Mouse (Mus musculus): ENCODE data around the gene Itga2. TPM values are rescaled to one million over a fixed set of nuclear protein-coding genes. Genes with fewer than 3 reads are reported as not detected.

Gene Itga2
- polyA plus RNA-seq (2016; fragmentation: Nextera tagmentation; extraction: Ambion mirVana), result 0.78 and 1.3 TPM in 2 replicates

- WGBS, result 2% methylated on average over 28 of the region's 28 CpGs
- H3K27ac ChIP-seq, result peak within 1 kb of the TSS; percentile 71
- no peaks in the 10 kb centered on the region for H3K9me3 ChIP-seq
- H3K36me3 ChIP-seq, result no peaks in the 10 kb centered on the region
- peak within 1 kb of the TSS; percentile 58 for H3K4me3 ChIP-seq
- peaks cover 40% of the 10 kb centered on the region for H3K27me3 ChIP-seq (ENCODE audit: insufficient read depth, poor library complexity, severe bottlenecking)
- peak; percentile 64 for DNase-seq (ENCODE audit: low spot score)
- peaks cover 16% of the 10 kb centered on the region for H3K4me1 ChIP-seq (replicated peaks)
Measured at GRCm38 (mm10) chr13:114931775-114932294, at the start of gene Itga2. Gene Itga2, minus strand, starts transcription at chr13:114932100.

DNA sequence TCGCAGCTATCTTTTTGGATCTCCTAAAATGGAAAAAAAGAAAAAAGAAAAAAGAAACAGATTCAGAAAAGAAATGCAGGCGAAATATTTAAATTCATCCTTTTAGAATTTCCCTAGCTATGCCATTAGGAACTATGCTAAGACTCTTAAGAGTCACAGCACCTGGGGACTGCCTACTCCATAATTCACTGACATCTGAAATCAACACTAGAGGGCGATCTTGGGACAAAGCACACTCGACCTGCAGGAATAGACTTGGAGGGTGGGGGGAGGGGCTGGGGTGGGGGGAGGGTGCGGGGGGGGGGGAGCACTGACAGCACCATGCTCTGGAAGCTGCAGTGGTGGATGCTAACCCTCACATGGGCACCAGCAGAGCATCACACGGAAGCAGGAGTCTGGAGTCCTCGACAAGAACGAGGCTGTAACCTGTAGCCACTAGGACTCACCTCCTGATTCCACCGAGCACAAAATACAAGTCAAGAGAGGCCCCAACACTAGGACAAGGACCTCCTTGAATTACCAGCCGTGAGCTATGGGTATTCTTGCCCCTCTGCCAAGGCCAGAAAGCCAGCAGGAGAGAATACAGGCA lies 49.0 kb upstream of the Itga2 start:
- DNase-seq (ENCODE audit: low spot score), result no peak
- H3K4me3 ChIP-seq, result no peak overlapping the region
- no peaks in the 10 kb centered on the region for H3K36me3 ChIP-seq
- H3K27me3 ChIP-seq (ENCODE audit: insufficient read depth, poor library complexity, severe bottlenecking), result no peaks in the 10 kb centered on the region
- H3K27ac ChIP-seq, result no peak overlapping the region
- H3K9me3 ChIP-seq, result no peaks in the 10 kb centered on the region
- no peaks in the 10 kb centered on the region for H3K4me1 ChIP-seq (replicated peaks)
- 44% methylated on average over 10 of the region's 10 CpGs for WGBS

GRCm38 (mm10) chr13:114974484-114975042 lies 42.7 kb upstream of the Itga2 start:
- Histone ChIP-seq H3K4me3 (no peak overlapping the region), H3K27ac (no peak overlapping the region), H3K36me3 (no peaks in the 10 kb centered on the region), H3K4me1 (replicated peaks) (no peaks in the 10 kb centered on the region), H3K27me3 (ENCODE audit: insufficient read depth, poor library complexity, severe bottlenecking) (no peaks in the 10 kb centered on the region), H3K9me3 (no peaks in the 10 kb centered on the region)
- DNase-seq (ENCODE audit: low spot score), result no peak
- 79% methylated on average over 6 of the region's 6 CpGs for WGBS

DNA sequence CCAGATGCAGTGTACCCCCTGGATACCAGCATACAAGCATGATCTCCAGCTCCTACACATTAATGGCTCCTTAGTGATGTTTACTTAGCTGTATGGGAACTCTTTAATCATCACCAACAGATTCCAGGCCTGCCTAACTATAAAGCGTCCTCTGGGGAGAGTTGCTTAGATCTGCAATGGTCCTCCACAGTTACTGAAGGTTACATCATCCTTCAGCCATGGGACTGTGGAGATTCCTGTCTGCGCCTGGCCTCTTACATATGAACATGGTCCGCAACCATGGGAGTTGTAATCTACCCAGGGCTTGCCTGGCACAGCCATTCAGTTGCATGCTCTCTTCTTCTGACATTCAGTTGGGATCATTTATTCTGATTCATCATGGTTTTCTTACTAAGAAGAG lies 40.0 kb upstream of the Itga2 start:
- H3K36me3 ChIP-seq, result no peaks in the 10 kb centered on the region

GRCm38 (mm10) chr13:114964233-114964632 lies 32.3 kb upstream of the Itga2 start:
- no peaks in the 10 kb centered on the region for H3K27me3 ChIP-seq (ENCODE audit: insufficient read depth, poor library complexity, severe bottlenecking)
- no peaks in the 10 kb centered on the region for H3K9me3 ChIP-seq
- H3K4me3 ChIP-seq, result no peak overlapping the region
- H3K4me1 ChIP-seq (replicated peaks), result no peaks in the 10 kb centered on the region
- no peak overlapping the region for H3K27ac ChIP-seq
- 36% methylated on average over 2 of the region's 2 CpGs for WGBS
- no peaks in the 10 kb centered on the region for H3K36me3 ChIP-seq
- DNase-seq (ENCODE audit: low spot score), result peak; percentile 76

More for the DNA sequence above, 40.0 kb upstream of the Itga2 start:
- WGBS, result 97% methylated on average over 3 of the region's 3 CpGs
- no peak overlapping the region for H3K4me3 ChIP-seq
- DNase-seq (ENCODE audit: low spot score), result no peak
- H3K4me1 ChIP-seq (replicated peaks), result no peaks in the 10 kb centered on the region
- H3K27me3 ChIP-seq (ENCODE audit: insufficient read depth, poor library complexity, severe bottlenecking), result no peaks in the 10 kb centered on the region
- no peak overlapping the region for H3K27ac ChIP-seq
- no peaks in the 10 kb centered on the region for H3K9me3 ChIP-seq

DNA sequence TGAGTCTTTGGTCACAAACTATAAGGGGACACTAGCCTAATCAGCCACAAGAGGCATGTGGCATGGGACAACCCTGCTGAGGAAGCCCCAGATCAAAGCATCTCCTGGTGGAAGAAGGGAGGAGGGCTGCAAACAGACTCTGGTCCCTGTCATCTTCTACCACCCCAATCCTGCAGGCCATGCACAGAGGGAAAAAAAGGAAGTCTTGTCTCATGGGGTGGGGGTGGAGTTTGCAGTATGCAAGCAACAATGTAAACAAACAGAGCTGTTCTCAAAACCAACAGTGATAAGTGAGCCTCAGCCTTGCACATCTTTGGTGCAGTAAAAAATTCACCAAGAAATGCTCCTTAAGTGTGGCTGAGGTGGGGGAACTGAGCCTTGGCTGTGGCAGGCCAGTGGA lies 22.6 kb upstream of the Itga2 start:
- Histone ChIP-seq H3K27me3 (ENCODE audit: insufficient read depth, poor library complexity, severe bottlenecking) (no peaks in the 10 kb centered on the region), H3K36me3 (no peaks in the 10 kb centered on the region), H3K27ac (no peak overlapping the region), H3K4me3 (no peak overlapping the region), H3K9me3 (no peaks in the 10 kb centered on the region), H3K4me1 (replicated peaks) (no peaks in the 10 kb centered on the region)
- DNase-seq (ENCODE audit: low spot score), result no peak

- Histone ChIP-seq H3K27ac (no peak overlapping the region), H3K36me3 (no peaks in the 10 kb centered on the region), H3K27me3 (ENCODE audit: insufficient read depth, poor library complexity, severe bottlenecking) (peaks cover 40% of the 10 kb centered on the region), H3K9me3 (no peaks in the 10 kb centered on the region), H3K4me3 (no peak overlapping the region), H3K4me1 (replicated peaks) (peaks cover 16% of the 10 kb centered on the region)
- no peak for DNase-seq (ENCODE audit: low spot score)
- WGBS, result 88% methylated on average over 7 of the region's 7 CpGs
Measured at GRCm38 (mm10) chr13:114933541-114933940, 1.6 kb upstream of the Itga2 start.

DNA sequence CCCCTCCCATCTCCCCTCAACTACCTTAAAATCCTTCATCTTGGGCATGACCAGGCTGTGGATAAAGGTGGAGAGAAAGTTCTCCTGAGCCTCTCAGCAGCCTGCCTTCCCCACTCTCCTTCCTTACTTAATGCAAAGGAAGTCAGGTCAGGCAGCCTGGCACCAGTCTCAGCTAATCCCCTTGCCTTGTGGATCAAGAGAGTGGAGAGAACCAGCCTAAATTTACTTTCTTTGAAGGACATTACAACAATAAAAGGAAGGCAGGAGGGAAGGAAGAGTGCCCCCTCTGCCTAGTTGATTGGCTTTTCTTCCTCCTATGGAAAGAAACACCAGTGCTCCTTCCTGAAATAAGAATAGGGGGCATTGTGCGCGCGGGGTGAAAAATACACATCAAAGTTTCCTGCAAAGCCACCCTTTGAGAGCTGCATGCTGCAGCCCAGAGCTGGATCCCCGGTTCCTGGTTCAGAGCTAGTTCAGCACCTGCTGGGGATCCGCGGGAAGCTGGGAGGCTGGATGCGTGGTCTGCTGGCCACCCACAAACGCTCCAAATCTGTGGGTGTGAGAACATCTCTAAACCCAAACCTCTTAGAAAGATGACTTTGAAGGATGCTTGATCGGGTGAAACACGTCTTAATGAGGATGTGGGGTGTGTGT lies 777 bp downstream of the Itga2 start:
- no peaks in the 10 kb centered on the region for H3K36me3 ChIP-seq
- peaks cover 40% of the 10 kb centered on the region for H3K27me3 ChIP-seq (ENCODE audit: insufficient read depth, poor library complexity, severe bottlenecking)
- no peaks in the 10 kb centered on the region for H3K9me3 ChIP-seq
- peaks cover 16% of the 10 kb centered on the region for H3K4me1 ChIP-seq (replicated peaks)
- DNase-seq (ENCODE audit: low spot score), result peak; percentile 36
- peak overlapping the region; percentile 58 for H3K4me3 ChIP-seq
- 1% methylated on average over 10 of the region's 10 CpGs for WGBS
- peak overlapping the region; percentile 71 for H3K27ac ChIP-seq

DNA sequence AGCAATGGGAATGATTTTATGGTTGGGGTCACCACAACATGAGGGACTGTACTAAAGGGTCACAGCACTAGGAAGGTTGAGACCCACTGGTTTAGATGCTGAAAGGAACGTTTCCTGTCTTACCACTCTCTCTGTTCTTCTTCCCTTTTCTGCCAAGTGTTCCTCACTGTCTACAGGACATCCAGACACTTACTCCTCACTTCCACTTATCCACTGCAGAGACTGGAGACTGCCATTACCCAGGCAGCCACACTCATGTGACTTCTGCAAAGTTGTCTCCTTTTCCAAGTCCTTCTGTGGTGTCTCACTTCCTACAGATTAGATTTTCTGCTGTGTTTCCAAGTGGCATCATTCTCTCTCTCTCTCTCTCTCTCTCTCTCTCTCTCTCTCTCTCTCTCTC lies 7.1 kb downstream of the Itga2 start:
- H3K4me3 ChIP-seq, result no peak overlapping the region
- H3K4me1 ChIP-seq (replicated peaks), result peaks cover 23% of the 10 kb centered on the region
- H3K36me3 ChIP-seq, result no peaks in the 10 kb centered on the region
- DNase-seq (ENCODE audit: low spot score), result no peak
- H3K27ac ChIP-seq, result peak overlapping the region; percentile 35; the same call in 1 of the 2 replicates
- H3K9me3 ChIP-seq, result 0 out of 2 replicates have a peak, but pooled peaks cover 4% of the 10 kb centered on the region
- H3K27me3 ChIP-seq (ENCODE audit: insufficient read depth, poor library complexity, severe bottlenecking), result peaks cover 24% of the 10 kb centered on the region
- WGBS, result 74% methylated on average over 1 of the region's 1 CpGs

GRCm38 (mm10) chr13:114923331-114923730 lies 8.6 kb downstream of the Itga2 start:
- Histone ChIP-seq H3K9me3 (0 out of 2 replicates have a peak, but pooled peaks cover 5% of the 10 kb centered on the region), H3K4me3 (peak overlapping the region; percentile 9; the same call in 1 of the 2 replicates), H3K4me1 (replicated peaks) (peaks cover 23% of the 10 kb centered on the region), H3K27ac (peak overlapping the region; percentile 77), H3K27me3 (ENCODE audit: insufficient read depth, poor library complexity, severe bottlenecking) (peaks cover 16% of the 10 kb centered on the region), H3K36me3 (no peaks in the 10 kb centered on the region)
- WGBS, result 26% methylated on average over 9 of the region's 9 CpGs
- DNase-seq (ENCODE audit: low spot score), result peak; percentile 69

DNA sequence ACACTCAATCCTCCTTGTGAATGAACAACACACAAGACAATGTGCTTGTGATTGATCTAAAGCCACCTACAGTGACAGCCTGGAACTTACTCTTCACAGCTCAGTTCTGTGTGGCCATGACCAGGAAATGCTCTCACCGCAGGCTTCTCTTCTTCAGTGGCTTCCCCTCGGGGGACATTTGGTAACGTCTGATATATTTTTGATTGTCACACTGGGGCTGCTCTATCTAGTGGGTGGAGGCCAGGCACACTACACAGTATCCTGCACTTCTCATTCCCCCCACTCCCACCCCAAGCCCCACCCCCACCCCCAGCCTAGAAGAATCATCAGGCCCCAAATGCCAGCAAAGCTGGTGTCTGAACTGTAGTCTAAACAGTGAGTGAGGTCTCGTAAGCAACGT lies 16.1 kb downstream of the Itga2 start:
- Histone ChIP-seq H3K9me3 (0 out of 2 replicates have a peak, but pooled peaks cover 5% of the 10 kb centered on the region), H3K4me1 (replicated peaks) (no peaks in the 10 kb centered on the region), H3K36me3 (no peaks in the 10 kb centered on the region), H3K27me3 (ENCODE audit: insufficient read depth, poor library complexity, severe bottlenecking) (no peaks in the 10 kb centered on the region), H3K4me3 (no peak overlapping the region), H3K27ac (no peak overlapping the region)
- DNase-seq (ENCODE audit: low spot score), result no peak
- WGBS, result 72% methylated on average over 5 of the region's 5 CpGs

GRCm38 (mm10) chr13:114914963-114915362 lies 16.9 kb downstream of the Itga2 start:
- Histone ChIP-seq H3K9me3 (0 out of 2 replicates have a peak, but pooled peaks cover 3% of the 10 kb centered on the region), H3K36me3 (no peaks in the 10 kb centered on the region), H3K4me1 (replicated peaks) (peaks cover 2% of the 10 kb centered on the region; the same call in 1 of the 2 replicates), H3K27me3 (ENCODE audit: insufficient read depth, poor library complexity, severe bottlenecking) (no peaks in the 10 kb centered on the region), H3K27ac (no peak overlapping the region), H3K4me3 (no peak overlapping the region)
- 85% methylated on average over 4 of the region's 4 CpGs for WGBS
- no peak for DNase-seq (ENCODE audit: low spot score)

GRCm38 (mm10) chr13:114914559-114914958 lies 17.3 kb downstream of the Itga2 start:
- no peaks in the 10 kb centered on the region for H3K36me3 ChIP-seq
- no peak overlapping the region for H3K4me3 ChIP-seq
- H3K4me1 ChIP-seq (replicated peaks), result peaks cover 4% of the 10 kb centered on the region; the same call in 1 of the 2 replicates
- H3K9me3 ChIP-seq, result no peaks in the 10 kb centered on the region
- no peak for DNase-seq (ENCODE audit: low spot score)
- no peaks in the 10 kb centered on the region for H3K27me3 ChIP-seq (ENCODE audit: insufficient read depth, poor library complexity, severe bottlenecking)
- 92% methylated on average over 4 of the region's 4 CpGs for WGBS
- no peak overlapping the region for H3K27ac ChIP-seq
